Mouse (Mus musculus): ENCODE measurements around the gene Camk1g. TPM values are rescaled to one million over a fixed set of nuclear protein-coding genes. Genes with fewer than 3 reads are reported as not detected.

Gene Camk1g
- total and polyA plus RNA-seq, 3 experiments = not detected

DNA sequence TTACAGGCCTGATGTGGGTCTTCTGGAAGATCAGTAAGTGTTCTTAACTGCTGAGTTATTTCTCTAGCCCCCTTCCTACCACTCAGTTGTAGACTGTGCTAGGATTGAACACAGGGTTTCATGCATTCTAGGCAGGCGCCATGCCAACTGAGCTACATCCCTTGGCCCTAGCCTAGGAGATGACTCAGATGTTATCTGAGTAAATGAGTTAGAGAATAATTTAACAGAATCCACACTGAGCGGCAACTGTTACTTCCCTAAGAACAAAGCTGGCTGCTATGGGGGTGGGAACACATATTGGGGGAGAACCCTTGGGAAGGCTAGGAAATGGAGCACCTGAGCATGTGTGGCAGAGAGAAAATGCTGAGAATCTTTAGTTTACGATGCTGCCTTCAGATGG, 18.5 kb downstream of the Camk1g start:
- H3K36me3 ChIP-seq (replicated peaks in 1 of 2; ENCODE audit: control insufficient read depth in 1 of 2, insufficient read depth in 1 of 2, low read length in 1 of 2) = no peaks in the 10 kb centered on the region
- H3K9ac ChIP-seq (ENCODE audit: insufficient read depth, low read depth) = no peak overlapping the region
- no peaks in the 10 kb centered on the region for H3K4me1 ChIP-seq (ENCODE audit: control insufficient read depth in 1 of 2, insufficient read depth in 2 of 2)
- dilution Hi-C loops (cut with MboI; ENCODE audit: extremely low pct_ligation_motif_present, extremely low pct_unique_long_range_greater_than_20kb, low sequenced_read_pairs) = no loop called here
- H3K27me3 ChIP-seq (replicated peaks) = peaks cover 1% of the 10 kb centered on the region
- no peaks in the 10 kb centered on the region for H3K9me3 ChIP-seq (replicated peaks; ENCODE audit: low read length)
- H3K4me2 ChIP-seq (ENCODE audit: insufficient read depth, low read depth, poor library complexity, severe bottlenecking) = no peak overlapping the region
- H3K27ac ChIP-seq (ENCODE audit: insufficient read depth, low read depth) = no peak overlapping the region
- no peak for DNase-seq (ENCODE audit: extremely low read depth)
- H3K79me2 ChIP-seq (replicated peaks; ENCODE audit: control insufficient read depth, extremely low read depth, insufficient read depth, poor library complexity, severe bottlenecking) = no peaks in the 10 kb centered on the region
- in situ Hi-C loops (cut with MboI; ENCODE audit: low pct_ligation_motif_present, low pct_unique_long_range_greater_than_20kb, low sequenced_read_pairs) = no loop called here
- TF ChIP-seq MEF2A (IDR thresholded peaks at IDR 0.05; ENCODE audit: borderline replicate concordance, low read depth, low read length) (no peak), TCF12 (IDR thresholded peaks at IDR 0.05; ENCODE audit: low read depth, low read length) (no peak), NRF1 (IDR thresholded peaks at IDR 0.05; ENCODE audit: low read depth, low read length) (no peak), TBP (conservative IDR thresholded peaks at IDR 0.05; ENCODE audit: low read depth, low read length) (no peak), ETS1 (conservative IDR thresholded peaks at IDR 0.05; ENCODE audit: low read depth, low read length) (no peak), CHD2 (IDR thresholded peaks at IDR 0.05; ENCODE audit: low read length) (no peak), SIN3A (IDR thresholded peaks at IDR 0.05; ENCODE audit: low read length) (no peak), CHD1 (IDR thresholded peaks at IDR 0.05; ENCODE audit: low read depth, low read length) (no peak), ZNF384 (IDR thresholded peaks at IDR 0.05; ENCODE audit: low read depth, low read length) (no peak), HCFC1 (IDR thresholded peaks at IDR 0.05; ENCODE audit: low read depth, low read length) (no peak), NELFE (IDR thresholded peaks at IDR 0.05; ENCODE audit: low read depth, low read length) (no peak), JUND (conservative IDR thresholded peaks at IDR 0.05; ENCODE audit: low read depth, low read length) (no peak), RAD21 (IDR thresholded peaks at IDR 0.05; ENCODE audit: low read depth, low read length) (no peak)
- no peak overlapping the region for H3K4me3 ChIP-seq (replicated peaks in 1 of 3; ENCODE audit: low read depth in 2 of 3, low read length in 2 of 3, poor library complexity in 1 of 3)

GRCm38 (mm10) chr1:193350546-193350801, 19.6 kb downstream of the Camk1g start:
- dilution Hi-C loops (cut with MboI; ENCODE audit: extremely low pct_ligation_motif_present, extremely low pct_unique_long_range_greater_than_20kb, low sequenced_read_pairs) = no loop called here
- in situ Hi-C loops (cut with MboI; ENCODE audit: low pct_ligation_motif_present, low pct_unique_long_range_greater_than_20kb, low sequenced_read_pairs) = no loop called here
- TF ChIP-seq MYC (IDR thresholded peaks at IDR 0.05; ENCODE audit: low read depth, low read length) = no peak
- no peak for TF ChIP-seq TBP (conservative IDR thresholded peaks at IDR 0.05; ENCODE audit: low read depth, low read length)
- no peak for TF ChIP-seq JUN (IDR thresholded peaks at IDR 0.05; ENCODE audit: insufficient read depth, low read depth, low read length)
- TF ChIP-seq POLR2A (IDR thresholded peaks at IDR 0.05; ENCODE audit: low read depth, low read length) = no peak
- no peak for TF ChIP-seq SMC3 (IDR thresholded peaks at IDR 0.05; ENCODE audit: low read depth, low read length)
- no peak for TF ChIP-seq MEF2A (IDR thresholded peaks at IDR 0.05; ENCODE audit: borderline replicate concordance, low read depth, low read length)
- TF ChIP-seq RCOR1 (conservative IDR thresholded peaks at IDR 0.05; ENCODE audit: low read depth, low read length) = no peak
- no peak for TF ChIP-seq CHD2 (IDR thresholded peaks at IDR 0.05; ENCODE audit: low read length)
- no peak for TF ChIP-seq NELFE (IDR thresholded peaks at IDR 0.05; ENCODE audit: low read depth, low read length)
- TF ChIP-seq E2F4 (IDR thresholded peaks at IDR 0.05; ENCODE audit: insufficient replicate concordance, low read depth, low read length) = no peak
- TF ChIP-seq ETS1 (conservative IDR thresholded peaks at IDR 0.05; ENCODE audit: low read depth, low read length) = no peak
- TF ChIP-seq ZKSCAN1 (IDR thresholded peaks at IDR 0.05; ENCODE audit: borderline replicate concordance, low read depth, low read length) = no peak
- no peak for TF ChIP-seq ZC3H11A (IDR thresholded peaks at IDR 0.05; ENCODE audit: low read depth, low read length)
- no peak for TF ChIP-seq NRF1 (IDR thresholded peaks at IDR 0.05; ENCODE audit: low read depth, low read length)
- no peak for TF ChIP-seq CTCF (conservative IDR thresholded peaks at IDR 0.05 in 1 of 2, IDR thresholded peaks at IDR 0.05 in 1 of 2; ENCODE audit: low read depth in 2 of 2, low read length in 2 of 2)
- no peak for TF ChIP-seq EP300 (IDR thresholded peaks at IDR 0.05; ENCODE audit: low read length)
- TF ChIP-seq USF1 (IDR thresholded peaks at IDR 0.05; ENCODE audit: low read depth, low read length) = no peak
- Histone ChIP-seq H3K9me3 (replicated peaks; ENCODE audit: low read length) (no peaks in the 10 kb centered on the region), H3K4me3 (replicated peaks in 1 of 3; ENCODE audit: low read depth in 2 of 3, low read length in 2 of 3, poor library complexity in 1 of 3) (no peak overlapping the region), H3K79me2 (replicated peaks; ENCODE audit: control insufficient read depth, extremely low read depth, insufficient read depth, poor library complexity, severe bottlenecking) (no peaks in the 10 kb centered on the region), H3K27ac (ENCODE audit: insufficient read depth, low read depth) (no peak overlapping the region), H3K4me1 (ENCODE audit: control insufficient read depth in 1 of 2, insufficient read depth in 2 of 2) (no peaks in the 10 kb centered on the region), H3K4me2 (ENCODE audit: insufficient read depth, low read depth, poor library complexity, severe bottlenecking) (no peak overlapping the region), H3K36me3 (replicated peaks in 1 of 2; ENCODE audit: control insufficient read depth in 1 of 2, insufficient read depth in 1 of 2, low read length in 1 of 2) (no peaks in the 10 kb centered on the region), H3K27me3 (replicated peaks) (peaks cover 1% of the 10 kb centered on the region), H3K9ac (ENCODE audit: insufficient read depth, low read depth) (no peak overlapping the region)
- DNase-seq (ENCODE audit: extremely low read depth) = no peak
